Mouse (Mus musculus) heart, postnatal 0 days (tissue): ENCODE data around the gene Prune2.

Experiments used
- CTCF ChIP-seq: IDR thresholded peaks from 2 replicates; pipeline ENCODE4 v1.5.1; 2016; ENCODE audit warnings: antibody characterized with exemption, control low read depth, low read depth
- EP300 ChIP-seq: IDR thresholded peaks from 2 replicates; pipeline ENCODE4 v1.6.1; 2016; ENCODE audit warnings: antibody characterized with exemption, low read depth

DNA sequence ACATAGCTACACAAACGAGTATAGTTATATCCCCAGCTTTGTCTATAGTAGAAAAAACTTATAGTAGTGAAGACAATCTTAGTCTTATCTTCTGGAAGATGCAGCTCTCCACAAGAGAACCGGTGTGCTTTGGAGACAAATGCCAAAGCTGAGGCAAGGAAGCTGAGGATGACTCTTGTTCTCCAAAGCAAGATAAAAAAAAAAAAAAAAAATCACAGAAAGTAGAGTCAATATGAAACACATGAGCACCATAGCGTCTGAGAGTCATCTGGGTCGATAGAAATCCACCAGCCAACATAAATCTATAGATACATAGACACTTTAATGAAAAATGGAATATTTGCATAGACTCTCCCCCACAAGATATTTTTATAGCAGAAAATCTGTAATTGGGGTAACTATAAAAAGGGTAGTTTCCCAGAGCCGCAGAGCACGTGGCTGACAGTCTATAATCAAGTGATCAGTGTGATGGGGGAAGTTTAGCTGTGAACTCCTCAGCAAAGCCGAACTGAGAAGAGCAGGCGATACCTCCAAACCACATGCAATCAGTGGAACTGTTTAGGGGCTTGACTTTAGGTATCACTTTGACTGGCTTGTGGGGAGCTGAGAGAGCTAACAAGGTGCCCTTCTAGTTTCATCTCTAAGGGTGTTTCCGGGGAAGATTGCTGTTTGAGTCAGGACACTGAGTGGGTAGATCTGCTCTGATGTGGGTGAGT, 308.7 kb downstream of the Prune2 start:
- no peak for TF ChIP-seq CTCF
- TF ChIP-seq EP300, result no peak
